Mouse (Mus musculus): ENCODE results near the gene Cryzl2. TPM values are rescaled to one million over a fixed set of nuclear protein-coding genes. Genes with fewer than 3 reads are reported as not detected.

Gene Cryzl2
- polyA plus RNA-seq, 1 experiment: 0.09 TPM

DNA sequence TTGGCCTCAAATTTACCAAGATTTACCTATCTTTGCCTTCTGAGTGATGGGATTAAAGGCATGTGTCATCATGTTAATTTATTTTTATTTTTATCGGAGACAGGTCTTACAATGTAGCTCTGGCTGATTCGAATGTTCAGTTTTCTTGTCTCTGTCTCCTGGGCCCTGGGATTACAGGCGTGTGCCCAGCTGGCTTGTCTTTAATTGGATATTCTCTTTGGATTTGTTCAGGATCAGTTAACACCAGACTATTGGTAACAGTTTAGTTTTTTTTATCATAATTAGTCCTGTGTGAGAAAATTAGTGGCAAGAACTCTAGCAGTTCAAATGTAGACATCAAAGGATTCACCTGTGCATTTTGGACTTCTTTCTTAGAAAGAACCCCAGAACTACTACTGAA is 588 bp upstream of the Cryzl2 start:
- Histone ChIP-seq H3K79me3 (ENCODE audit: low read depth) (no peaks in the 10 kb centered on the region), H3K4me3 (ENCODE audit: insufficient read depth, poor library complexity, severe bottlenecking) (no peak overlapping the region), H3ac (ENCODE audit: control insufficient read depth, insufficient read length, low read depth) (no peak overlapping the region), H3K79me2 (ENCODE audit: control insufficient read depth, insufficient read depth) (no peaks in the 10 kb centered on the region), H3K36me3 (ENCODE audit: control insufficient read depth, insufficient read depth) (no peaks in the 10 kb centered on the region), H3K27me3 (ENCODE audit: control insufficient read depth, insufficient read depth, insufficient read length) (no peaks in the 10 kb centered on the region)
- TF ChIP-seq CEBPB (IDR thresholded peaks at IDR 0.05; ENCODE audit: low read depth): no peak
- TF ChIP-seq CTCF (IDR thresholded peaks at IDR 0.05; ENCODE audit: control insufficient read depth, insufficient read depth, insufficient read length): no peak
- TF ChIP-seq FOSL1 (IDR thresholded peaks at IDR 0.05; ENCODE audit: insufficient read depth, low read length, poor library complexity, severe bottlenecking): no peak
- no peak for TF ChIP-seq MAX (IDR thresholded peaks at IDR 0.05)
- no peak for TF ChIP-seq MYOD1 (IDR thresholded peaks at IDR 0.05; ENCODE audit: control insufficient read depth, insufficient read length, low read depth)
- no peak for TF ChIP-seq USF1 (IDR thresholded peaks at IDR 0.05; ENCODE audit: low read depth)
- TF ChIP-seq MYOG (IDR thresholded peaks at IDR 0.05; ENCODE audit: control insufficient read depth, extremely low read depth, insufficient read length): no peak

DNA sequence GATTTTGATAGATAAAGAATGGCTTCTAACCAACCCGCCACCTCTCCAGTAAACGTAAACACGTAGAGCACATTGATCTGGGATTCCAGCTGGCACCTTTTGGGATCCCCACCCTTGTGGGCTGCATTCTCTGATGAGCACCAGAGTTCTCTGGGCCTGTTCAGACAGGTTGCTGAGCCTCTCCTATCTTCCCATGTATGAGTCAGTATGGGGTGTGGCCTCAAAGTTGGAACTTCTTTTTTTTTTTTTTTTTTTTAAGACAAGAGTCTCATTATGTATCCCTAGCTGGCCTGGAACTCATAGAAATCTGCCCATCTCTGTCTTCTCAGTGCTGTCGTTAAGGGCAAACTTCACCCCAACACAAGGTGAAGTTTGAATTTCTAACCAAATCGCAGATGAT is 1.5 kb downstream of the Cryzl2 start:
- Histone ChIP-seq H3K27me3 (ENCODE audit: control insufficient read depth, insufficient read depth, insufficient read length) (no peaks in the 10 kb centered on the region), H3K79me3 (ENCODE audit: low read depth) (no peaks in the 10 kb centered on the region), H3K79me2 (ENCODE audit: control insufficient read depth, insufficient read depth) (no peaks in the 10 kb centered on the region), H3K36me3 (ENCODE audit: control insufficient read depth, insufficient read depth) (no peaks in the 10 kb centered on the region), H3K4me3 (ENCODE audit: insufficient read depth, poor library complexity, severe bottlenecking) (no peak overlapping the region), H3ac (ENCODE audit: control insufficient read depth, insufficient read length, low read depth) (no peak overlapping the region)
- TF ChIP-seq MYOD1 (IDR thresholded peaks at IDR 0.05; ENCODE audit: control insufficient read depth, insufficient read length, low read depth) (no peak), MAX (IDR thresholded peaks at IDR 0.05) (no peak), CTCF (IDR thresholded peaks at IDR 0.05; ENCODE audit: control insufficient read depth, insufficient read depth, insufficient read length) (no peak), FOSL1 (IDR thresholded peaks at IDR 0.05; ENCODE audit: insufficient read depth, low read length, poor library complexity, severe bottlenecking) (no peak), CEBPB (IDR thresholded peaks at IDR 0.05; ENCODE audit: low read depth) (no peak), MYOG (IDR thresholded peaks at IDR 0.05; ENCODE audit: control insufficient read depth, extremely low read depth, insufficient read length) (no peak), USF1 (IDR thresholded peaks at IDR 0.05; ENCODE audit: low read depth) (no peak)

DNA sequence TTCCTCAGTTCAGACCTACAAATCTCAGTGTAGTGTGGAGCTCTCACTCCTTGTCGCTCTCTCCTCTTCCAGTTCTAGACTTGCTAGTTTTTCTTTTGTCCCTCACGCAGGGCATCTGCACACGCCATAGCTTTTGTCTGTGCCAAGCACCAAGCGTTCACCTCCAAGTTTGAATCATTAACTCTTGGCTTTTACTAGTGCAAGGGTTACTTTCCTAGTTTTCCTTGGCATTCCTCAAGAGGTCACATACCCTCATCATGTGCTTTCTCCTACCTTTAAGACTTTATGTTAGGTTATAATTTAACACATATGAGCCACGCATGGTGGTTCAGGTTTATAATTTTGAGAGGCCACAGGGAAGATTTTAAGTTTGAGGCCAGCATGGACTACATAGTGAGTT is 2.9 kb downstream of the Cryzl2 start:
- H3K79me2 ChIP-seq (ENCODE audit: control insufficient read depth, insufficient read depth): no peaks in the 10 kb centered on the region
- H3K79me3 ChIP-seq (ENCODE audit: low read depth): no peaks in the 10 kb centered on the region
- H3K36me3 ChIP-seq (ENCODE audit: control insufficient read depth, insufficient read depth): no peaks in the 10 kb centered on the region
- H3K27me3 ChIP-seq (ENCODE audit: control insufficient read depth, insufficient read depth, insufficient read length): no peaks in the 10 kb centered on the region
- H3K4me3 ChIP-seq (ENCODE audit: insufficient read depth, poor library complexity, severe bottlenecking): no peak overlapping the region
- no peak for TF ChIP-seq CTCF (IDR thresholded peaks at IDR 0.05; ENCODE audit: control insufficient read depth, insufficient read depth, insufficient read length)
- TF ChIP-seq USF1 (IDR thresholded peaks at IDR 0.05; ENCODE audit: low read depth): no peak
- no peak for TF ChIP-seq CEBPB (IDR thresholded peaks at IDR 0.05; ENCODE audit: low read depth)
- no peak for TF ChIP-seq MYOG (IDR thresholded peaks at IDR 0.05; ENCODE audit: control insufficient read depth, extremely low read depth, insufficient read length)
- no peak for TF ChIP-seq FOSL1 (IDR thresholded peaks at IDR 0.05; ENCODE audit: insufficient read depth, low read length, poor library complexity, severe bottlenecking)
- TF ChIP-seq MYOD1 (IDR thresholded peaks at IDR 0.05; ENCODE audit: control insufficient read depth, insufficient read length, low read depth): no peak
- TF ChIP-seq MAX (IDR thresholded peaks at IDR 0.05): no peak
- H3ac ChIP-seq (ENCODE audit: control insufficient read depth, insufficient read length, low read depth): no peak overlapping the region

DNA sequence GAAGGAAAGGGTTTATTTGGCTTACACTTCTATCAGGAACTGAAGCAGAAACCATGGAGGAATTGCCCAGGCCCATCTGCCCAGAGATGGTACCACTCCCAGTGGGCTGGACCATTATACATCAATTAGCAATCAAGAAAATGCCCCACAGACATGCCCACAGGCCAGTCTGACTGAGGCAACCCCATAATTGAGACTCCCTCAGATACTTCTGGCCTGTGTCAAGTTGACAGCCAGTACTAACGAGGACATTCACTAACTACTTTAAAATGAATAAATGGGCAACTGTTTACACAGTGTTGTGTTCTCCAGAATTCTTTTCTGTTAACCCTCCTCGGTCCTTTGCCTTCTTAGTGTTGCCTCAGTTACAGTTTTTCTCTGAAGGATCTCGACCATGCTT is 4.0 kb downstream of the Cryzl2 start:
- H3K27me3 ChIP-seq (ENCODE audit: control insufficient read depth, insufficient read depth, insufficient read length): no peaks in the 10 kb centered on the region
- TF ChIP-seq MYOG (IDR thresholded peaks at IDR 0.05; ENCODE audit: control insufficient read depth, extremely low read depth, insufficient read length): no peak
- TF ChIP-seq USF1 (IDR thresholded peaks at IDR 0.05; ENCODE audit: low read depth): no peak
- no peak for TF ChIP-seq CTCF (IDR thresholded peaks at IDR 0.05; ENCODE audit: control insufficient read depth, insufficient read depth, insufficient read length)

DNA sequence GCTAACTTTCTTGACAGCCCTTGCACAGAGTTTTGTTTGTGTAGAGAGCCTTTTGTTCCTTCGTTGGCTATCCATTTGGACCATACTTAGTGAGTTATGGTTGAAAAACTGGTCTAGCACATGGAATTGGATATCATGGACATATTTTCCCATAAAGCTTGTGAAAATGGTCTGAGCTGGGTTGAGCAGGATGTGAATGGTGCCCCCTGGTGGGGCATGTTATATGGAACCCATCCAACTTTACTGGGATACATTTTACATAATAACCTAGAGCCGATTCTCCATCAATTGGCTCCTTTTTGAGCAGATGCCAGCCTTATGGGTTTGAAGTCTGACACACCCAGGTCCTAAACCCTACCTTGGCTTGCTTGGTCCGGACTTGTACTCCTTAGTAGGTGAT is 6.8 kb downstream of the Cryzl2 start:
- Histone ChIP-seq H3K36me3 (ENCODE audit: control insufficient read depth, insufficient read depth) (no peaks in the 10 kb centered on the region), H3K79me2 (ENCODE audit: control insufficient read depth, insufficient read depth) (no peaks in the 10 kb centered on the region), H3K4me3 (ENCODE audit: insufficient read depth, poor library complexity, severe bottlenecking) (no peak overlapping the region), H3ac (ENCODE audit: control insufficient read depth, insufficient read length, low read depth) (no peak overlapping the region), H3K79me3 (ENCODE audit: low read depth) (no peaks in the 10 kb centered on the region), H3K27me3 (ENCODE audit: control insufficient read depth, insufficient read depth, insufficient read length) (no peaks in the 10 kb centered on the region)
- TF ChIP-seq USF1 (IDR thresholded peaks at IDR 0.05; ENCODE audit: low read depth) (no peak), MYOD1 (IDR thresholded peaks at IDR 0.05; ENCODE audit: control insufficient read depth, insufficient read length, low read depth) (no peak), CTCF (IDR thresholded peaks at IDR 0.05; ENCODE audit: control insufficient read depth, insufficient read depth, insufficient read length) (no peak), CEBPB (IDR thresholded peaks at IDR 0.05; ENCODE audit: low read depth) (no peak), FOSL1 (IDR thresholded peaks at IDR 0.05; ENCODE audit: insufficient read depth, low read length, poor library complexity, severe bottlenecking) (no peak), MAX (IDR thresholded peaks at IDR 0.05) (no peak), MYOG (IDR thresholded peaks at IDR 0.05; ENCODE audit: control insufficient read depth, extremely low read depth, insufficient read length) (no peak)

More for the DNA sequence above, 4.0 kb downstream of the Cryzl2 start:
- no peak overlapping the region for H3ac ChIP-seq (ENCODE audit: control insufficient read depth, insufficient read length, low read depth)
- H3K79me2 ChIP-seq (ENCODE audit: control insufficient read depth, insufficient read depth): no peaks in the 10 kb centered on the region
- H3K36me3 ChIP-seq (ENCODE audit: control insufficient read depth, insufficient read depth): no peaks in the 10 kb centered on the region
- no peaks in the 10 kb centered on the region for H3K79me3 ChIP-seq (ENCODE audit: low read depth)
- no peak overlapping the region for H3K4me3 ChIP-seq (ENCODE audit: insufficient read depth, poor library complexity, severe bottlenecking)

DNA sequence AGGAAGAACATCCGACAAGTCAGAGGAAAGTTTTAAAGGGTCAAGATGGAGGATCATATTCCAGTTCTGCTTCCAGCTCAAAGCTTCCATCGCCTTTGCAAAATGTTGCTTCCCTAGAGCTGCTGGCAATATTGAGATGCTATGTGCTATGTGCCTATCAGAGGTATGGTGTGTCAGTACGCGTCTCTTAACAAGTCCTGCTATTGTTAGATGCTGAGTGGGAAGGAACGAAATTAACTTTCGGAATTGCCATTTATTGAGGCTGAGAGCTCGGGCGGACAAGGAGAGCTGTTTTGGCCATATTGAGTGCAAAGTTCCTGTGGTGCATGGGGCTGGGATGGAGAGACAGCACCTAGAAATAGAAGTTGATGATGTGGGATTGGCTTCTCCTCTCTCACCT is 9.5 kb downstream of the Cryzl2 start:
- H3K27me3 ChIP-seq (ENCODE audit: control insufficient read depth, insufficient read depth, insufficient read length): no peaks in the 10 kb centered on the region
- no peak overlapping the region for H3ac ChIP-seq (ENCODE audit: control insufficient read depth, insufficient read length, low read depth)
- H3K4me3 ChIP-seq (ENCODE audit: insufficient read depth, poor library complexity, severe bottlenecking): no peak overlapping the region
- no peaks in the 10 kb centered on the region for H3K36me3 ChIP-seq (ENCODE audit: control insufficient read depth, insufficient read depth)
- no peaks in the 10 kb centered on the region for H3K79me2 ChIP-seq (ENCODE audit: control insufficient read depth, insufficient read depth)
- no peaks in the 10 kb centered on the region for H3K79me3 ChIP-seq (ENCODE audit: low read depth)
- TF ChIP-seq FOSL1 (IDR thresholded peaks at IDR 0.05; ENCODE audit: insufficient read depth, low read length, poor library complexity, severe bottlenecking) (no peak), MYOD1 (IDR thresholded peaks at IDR 0.05; ENCODE audit: control insufficient read depth, insufficient read length, low read depth) (no peak), MAX (IDR thresholded peaks at IDR 0.05) (no peak), MYOG (IDR thresholded peaks at IDR 0.05; ENCODE audit: control insufficient read depth, extremely low read depth, insufficient read length) (no peak), USF1 (IDR thresholded peaks at IDR 0.05; ENCODE audit: low read depth) (no peak), CTCF (IDR thresholded peaks at IDR 0.05; ENCODE audit: control insufficient read depth, insufficient read depth, insufficient read length) (no peak), CEBPB (IDR thresholded peaks at IDR 0.05; ENCODE audit: low read depth) (no peak)

Measured in C2C12 (cell line).